Mouse (Mus musculus): Measurements from ENCODE around the gene Gclm.
"Not testable (repeated sequence)": the region's sequence is repeated elsewhere in the genome, so short reads cannot be mapped to it uniquely, and the experiment has no call there.

DNA sequence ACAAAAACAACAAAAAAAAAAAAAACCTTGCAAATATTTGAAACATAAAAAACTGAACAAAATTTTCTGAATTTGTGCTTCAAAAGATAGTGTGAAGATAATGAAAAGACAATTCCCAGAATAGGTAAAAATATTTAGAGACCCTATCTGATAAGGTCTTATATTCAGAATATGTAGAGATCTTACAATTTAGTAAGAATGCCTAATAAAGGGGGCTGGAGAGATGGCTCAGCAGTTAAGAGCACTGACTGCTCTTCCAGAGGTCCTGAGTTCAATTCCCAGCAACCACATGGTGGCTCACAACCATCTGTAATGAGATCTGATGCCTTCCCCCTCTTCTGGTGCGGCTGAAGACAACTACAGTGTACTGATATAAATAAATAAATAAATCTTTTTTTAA is 27.2 kb downstream of the Gclm start:
- not testable (repeated sequence) for TF ChIP-seq FLI1 (IDR thresholded peaks at IDR 0.05; ENCODE audit: low read length); GATA1 (IDR thresholded peaks at IDR 0.05; ENCODE audit: borderline replicate concordance, low read length)
